Mouse (Mus musculus) CH12.LX (cell line): ENCODE data around the gene Smchd1. TPM values are rescaled to one million over a fixed set of nuclear protein-coding genes. Genes with fewer than 3 reads are reported as not detected.

Experiments
- DNase-seq: peaks from one replicate; pipeline ENCODE4 v3.0.0-alpha.2; 2013; ENCODE audit errors: extremely low read depth
- H3K27ac ChIP-seq: 2 replicates; pipeline ENCODE4 v1.5.1; 2012; ENCODE audit warnings: low read depth, mild to moderate bottlenecking, control low read depth, moderate library complexity; ENCODE audit not compliant: insufficient read depth
- H3K27me3 ChIP-seq: replicated peaks from 2 replicates; pipeline ENCODE3; 2012; ENCODE audit warnings: inconsistent platforms
- H3K36me3 ChIP-seq, 2 experiments: replicated peaks in 1 of 2; 2 replicates each; pipeline versions ENCODE3 to v1.6.1; 2012; ENCODE audit warnings: inconsistent platforms in 1 of 2, low read length in 1 of 2, mild to moderate bottlenecking in 1 of 2, mixed read lengths in 1 of 2, moderate library complexity in 1 of 2; ENCODE audit not compliant: control insufficient read depth in 1 of 2, insufficient read depth in 1 of 2
- H3K4me1 ChIP-seq, 2 experiments: 2 replicates each; pipeline ENCODE4 v1.6.1; 2012; ENCODE audit warnings: inconsistent platforms in 1 of 2, moderate library complexity in 1 of 2; ENCODE audit not compliant: insufficient read depth in 2 of 2, control insufficient read depth in 1 of 2
- H3K4me2 ChIP-seq: 2 replicates; pipeline ENCODE4 v1.6.1; 2012; ENCODE audit warnings: low read depth, mild to moderate bottlenecking, control low read depth; ENCODE audit not compliant: poor library complexity, insufficient read depth, severe bottlenecking
- H3K4me3 ChIP-seq, 3 experiments: fragments of 150-350 bp in 1 of 3; sonication (generic) in 1 of 3; replicated peaks in 1 of 3; 2 replicates each; pipeline versions ENCODE3 to v1.5.1; 2011 to 2012; ENCODE audit warnings: low read depth in 2 of 3, low read length in 2 of 3, mild to moderate bottlenecking in 2 of 3, moderate library complexity in 2 of 3, control low read depth in 1 of 3, improper control_type of control experiment in 1 of 3, inconsistent platforms in 1 of 3, mixed read lengths in 1 of 3; ENCODE audit not compliant: poor library complexity in 1 of 3
- H3K79me2 ChIP-seq: replicated peaks from 2 replicates; pipeline ENCODE4 v1.6.1; 2012; ENCODE audit warnings: mild to moderate bottlenecking, moderate library complexity; ENCODE audit not compliant: control insufficient read depth, poor library complexity, insufficient read depth, severe bottlenecking; ENCODE audit errors: extremely low read depth
- H3K9ac ChIP-seq: 2 replicates; pipeline ENCODE4 v1.6.1; 2012; ENCODE audit warnings: low read depth, mild to moderate bottlenecking, control low read depth, moderate library complexity; ENCODE audit not compliant: insufficient read depth
- H3K9me3 ChIP-seq: replicated peaks from 2 replicates; pipeline ENCODE3; 2012; ENCODE audit warnings: low read length, inconsistent platforms, mixed read lengths
- BHLHE40 ChIP-seq: IDR thresholded peaks from 2 replicates; pipeline ENCODE4 v1.6.1; 2011; ENCODE audit warnings: mild to moderate bottlenecking, low read depth, low read length, improper control_type of control experiment
- CHD2 ChIP-seq: IDR thresholded peaks from 2 replicates; pipeline ENCODE4 v1.6.1; 2011; ENCODE audit warnings: low read length, improper control_type of control experiment
- CTCF ChIP-seq, 2 experiments: IDR thresholded peaks in 1 of 2; conservative IDR thresholded peaks in 1 of 2; 2 replicates each; pipeline ENCODE4 v1.5.1; 2011 to 2012; ENCODE audit warnings: low read depth in 2 of 2, low read length in 2 of 2, improper control_type of control experiment in 1 of 2, inconsistent platforms in 1 of 2, mild to moderate bottlenecking in 1 of 2, moderate library complexity in 1 of 2
- EP300 ChIP-seq: IDR thresholded peaks from 2 replicates; pipeline ENCODE4 v1.6.1; 2011; ENCODE audit warnings: low read length, improper control_type of control experiment
- ETS1 ChIP-seq: conservative IDR thresholded peaks from 2 replicates; pipeline ENCODE4 v1.6.1; 2012; ENCODE audit warnings: low read depth, mild to moderate bottlenecking, inconsistent platforms, low read length, improper control_type of control experiment, moderate library complexity
- GABPA ChIP-seq: IDR thresholded peaks from 2 replicates; pipeline ENCODE4 v1.6.1; 2012; ENCODE audit warnings: low read depth, low read length, improper control_type of control experiment, inconsistent platforms; ENCODE audit not compliant: insufficient replicate concordance
- HCFC1 ChIP-seq: IDR thresholded peaks from 2 replicates; pipeline ENCODE4 v1.6.1; 2012; ENCODE audit warnings: low read depth, mild to moderate bottlenecking, inconsistent platforms, low read length, improper control_type of control experiment
- IRF4 ChIP-seq: IDR thresholded peaks from 2 replicates; pipeline ENCODE4 v1.6.1; 2014; ENCODE audit warnings: low read depth, mild to moderate bottlenecking, inconsistent platforms, low read length, improper control_type of control experiment
- JUND ChIP-seq: conservative IDR thresholded peaks from 2 replicates; pipeline ENCODE4 v1.6.1; 2011; ENCODE audit warnings: low read depth, low read length, improper control_type of control experiment
- KAT2A ChIP-seq: IDR thresholded peaks from 2 replicates; pipeline ENCODE4 v1.6.1; 2012; ENCODE audit warnings: low read length, improper control_type of control experiment, inconsistent platforms; ENCODE audit not compliant: insufficient replicate concordance
- MAFK ChIP-seq: IDR thresholded peaks from 2 replicates; pipeline ENCODE4 v1.6.1; 2011; ENCODE audit warnings: low read length, improper control_type of control experiment; ENCODE audit not compliant: insufficient replicate concordance
- MAX ChIP-seq: IDR thresholded peaks from 2 replicates; pipeline ENCODE4 v1.6.1; 2011; ENCODE audit warnings: low read length, improper control_type of control experiment
- MAZ ChIP-seq: IDR thresholded peaks from 2 replicates; pipeline ENCODE4 v1.6.1; 2012; ENCODE audit warnings: low read depth, mild to moderate bottlenecking, inconsistent platforms, low read length, improper control_type of control experiment, moderate library complexity
- MEF2A ChIP-seq: IDR thresholded peaks from 2 replicates; pipeline ENCODE4 v1.6.1; 2014; ENCODE audit warnings: low read depth, mild to moderate bottlenecking, inconsistent platforms, low read length, improper control_type of control experiment, borderline replicate concordance
- MYC ChIP-seq: IDR thresholded peaks from 2 replicates; pipeline ENCODE4 v1.6.1; 2011; ENCODE audit warnings: low read depth, mild to moderate bottlenecking, improper control_type of control experiment, low read length
- NRF1 ChIP-seq: IDR thresholded peaks from 2 replicates; pipeline ENCODE4 v1.6.1; 2014; ENCODE audit warnings: low read depth, mild to moderate bottlenecking, inconsistent platforms, low read length, improper control_type of control experiment, moderate library complexity
- PAX5 ChIP-seq: IDR thresholded peaks from 2 replicates; pipeline ENCODE4 v1.6.1; 2012; ENCODE audit warnings: low read length, inconsistent platforms, mixed read lengths
- POLR2A ChIP-seq: IDR thresholded peaks from 2 replicates; pipeline ENCODE4 v1.6.1; 2011; ENCODE audit warnings: low read depth, mild to moderate bottlenecking, improper control_type of control experiment, low read length
- POLR2AphosphoS2 ChIP-seq: IDR thresholded peaks from 2 replicates; pipeline ENCODE4 v1.6.1; 2011; ENCODE audit warnings: low read depth, low read length, improper control_type of control experiment
- SMC3 ChIP-seq: IDR thresholded peaks from 2 replicates; pipeline ENCODE4 v1.6.1; 2011; ENCODE audit warnings: low read depth, low read length, improper control_type of control experiment
- TBP ChIP-seq: conservative IDR thresholded peaks from 2 replicates; pipeline ENCODE4 v1.6.1; 2011; ENCODE audit warnings: low read depth, low read length, improper control_type of control experiment
- USF1 ChIP-seq: IDR thresholded peaks from 2 replicates; pipeline ENCODE4 v1.6.1; 2014; ENCODE audit warnings: low read depth, mild to moderate bottlenecking, inconsistent platforms, low read length, improper control_type of control experiment
- USF2 ChIP-seq: conservative IDR thresholded peaks from 2 replicates; pipeline ENCODE4 v1.6.1; 2011; ENCODE audit warnings: low read depth, low read length, improper control_type of control experiment
- ZKSCAN1 ChIP-seq: IDR thresholded peaks from 2 replicates; pipeline ENCODE4 v1.6.1; 2012; ENCODE audit warnings: low read depth, inconsistent platforms, low read length, improper control_type of control experiment, borderline replicate concordance
- ZMIZ1 ChIP-seq: IDR thresholded peaks from 2 replicates; pipeline ENCODE4 v1.6.1; 2012; ENCODE audit warnings: low read depth, mild to moderate bottlenecking, inconsistent platforms, low read length, improper control_type of control experiment
- dilution Hi-C: fragments of 300-500 bp; cut with MboI; formaldehyde crosslinking; loops from 2 replicates; pipeline ENCODE4 v1.14.3; 2020; ENCODE audit warnings: low sequenced_read_pairs; ENCODE audit not compliant: extremely low pct_unique_long_range_greater_than_20kb, extremely low pct_ligation_motif_present
- in situ Hi-C: fragments of 300-500 bp; cut with MboI; formaldehyde crosslinking; loops from 3 replicates; pipeline ENCODE4 v1.14.3; 2019; ENCODE audit warnings: low sequenced_read_pairs, low pct_ligation_motif_present, low pct_unique_long_range_greater_than_20kb, mixed read lengths
- polyA plus RNA-seq: library from polyadenylated mRNA; unstranded; fragments of >175 nt; gene quantifications from 2 replicates; pipeline ENCODE4 v1.2.1, GENCODE M21; 2012; ENCODE audit warnings: low read depth; ENCODE audit not compliant: insufficient read length
- total RNA-seq, 2 experiments: library from RNA; depleted of rRNA; stranded (reverse); fragments of 300-350 nt in 1 of 2; fragments of >200 nt in 1 of 2; gene quantifications; 2 replicates each; pipeline ENCODE4 v1.2.3; 2012 to 2014

Smchd1 gene
- total and polyA plus RNA-seq, 3 experiments: 44.4 to 73.9 (median 59.4) TPM

GRCm38 (mm10) chr17:71445191-71445590, 30.0 kb downstream of the Smchd1 start:
- H3K9me3 ChIP-seq: peaks cover 5% of the 10 kb centered on the region
- no peak for DNase-seq
- no peak overlapping the region for H3K27ac ChIP-seq
- dilution Hi-C loops (no loop called here), in situ Hi-C loops (no loop called here)
- H3K4me1 ChIP-seq: no peaks in the 10 kb centered on the region
- no peak overlapping the region for H3K4me3 ChIP-seq
- H3K9ac ChIP-seq: no peak overlapping the region
- peaks cover 23 to 63% of the 10 kb centered on the region in 2 experiments for H3K36me3 ChIP-seq
- H3K27me3 ChIP-seq: no peaks in the 10 kb centered on the region
- TF ChIP-seq TBP (no peak), IRF4 (no peak), POLR2A (no peak), USF1 (no peak), JUND (no peak), POLR2AphosphoS2 (no peak), ZKSCAN1 (no peak), CTCF (conservative IDR thresholded peaks at IDR 0.05 in 1 of 2, IDR thresholded peaks at IDR 0.05 in 1 of 2; ENCODE audit: low read depth in 2 of 2, low read length in 2 of 2) (no peak), NRF1 (no peak), KAT2A (no peak), MYC (no peak), ETS1 (no peak), MAZ (no peak), USF2 (no peak), HCFC1 (no peak), MEF2A (no peak), PAX5 (no peak)
- TF ChIP-seq, all 38 proteins: peak for 0
- H3K79me2 ChIP-seq: no peaks in the 10 kb centered on the region
- no peak overlapping the region for H3K4me2 ChIP-seq

- Histone ChIP-seq H3K9me3 (peaks cover 5% of the 10 kb centered on the region), H3K27ac (no peak overlapping the region), H3K9ac (no peak overlapping the region), H3K4me3 (no peak overlapping the region), H3K79me2 (no peaks in the 10 kb centered on the region), H3K27me3 (no peaks in the 10 kb centered on the region), H3K36me3 (peaks cover 23 to 66% of the 10 kb centered on the region in 2 experiments), H3K4me2 (no peak overlapping the region), H3K4me1 (no peaks in the 10 kb centered on the region)
- dilution Hi-C loops (no loop called here), in situ Hi-C loops (no loop called here)
- no peak for DNase-seq
- TF ChIP-seq EP300 (no peak), JUND (no peak), TBP (no peak), GABPA (no peak), ZMIZ1 (no peak), POLR2A (no peak), MEF2A (no peak), CHD2 (no peak), SMC3 (no peak), MAFK (no peak), MAX (no peak), CTCF (conservative IDR thresholded peaks at IDR 0.05 in 1 of 2, IDR thresholded peaks at IDR 0.05 in 1 of 2; ENCODE audit: low read depth in 2 of 2, low read length in 2 of 2) (no peak), KAT2A (no peak), BHLHE40 (no peak)
Measured at GRCm38 (mm10) chr17:71444718-71445117, 30.4 kb downstream of the Smchd1 start.
